Mouse (Mus musculus) adipocyte (in vitro differentiated cells): ENCODE results near the gene Fam229b.

Experiments
- DNase-seq: peaks from one replicate; pipeline ENCODE4 v3.0.0-alpha.2; 2016; ENCODE audit warnings: low spot score

Gene Fam229b

GRCm38 (mm10) chr10:39137766-39138165 lies 4.1 kb upstream of the Fam229b start:
- no peak for DNase-seq

- peak; percentile 29 for DNase-seq
Observed at GRCm38 (mm10) chr10:39121412-39121811, 12.3 kb downstream of the Fam229b start.

GRCm38 (mm10) chr10:39109489-39109874 lies 24.2 kb downstream of the Fam229b start:
- no peak for DNase-seq

GRCm38 (mm10) chr10:39108837-39109488 lies 24.8 kb downstream of the Fam229b start:
- DNase-seq = no peak

- DNase-seq = no peak
Observed at GRCm38 (mm10) chr10:39106935-39107334, 26.8 kb downstream of the Fam229b start.

- no peak for DNase-seq
Observed at GRCm38 (mm10) chr10:39106413-39106812, 27.3 kb downstream of the Fam229b start.

- DNase-seq = no peak
Observed at GRCm38 (mm10) chr10:39104803-39105449, 28.8 kb downstream of the Fam229b start.

GRCm38 (mm10) chr10:39098746-39099145 lies 35.0 kb downstream of the Fam229b start:
- peak; percentile 23 for DNase-seq

- DNase-seq = peak; percentile 38
Observed at GRCm38 (mm10) chr10:39096981-39097380, 36.7 kb downstream of the Fam229b start.

GRCm38 (mm10) chr10:39072048-39072447 lies 61.7 kb downstream of the Fam229b start:
- DNase-seq = no peak
